Mouse (Mus musculus) c-Kit-positive CD71-negative TER-119-negative erythroid progenitor cells, embryonic 14.5 days (primary cell): Measurements from ENCODE around the gene Lrpprc.

Experiments
- DNase-seq: peaks from one replicate; pipeline ENCODE4 v3.0.0-alpha.2; 2013; ENCODE audit warnings: low read depth

Gene Lrpprc

DNA sequence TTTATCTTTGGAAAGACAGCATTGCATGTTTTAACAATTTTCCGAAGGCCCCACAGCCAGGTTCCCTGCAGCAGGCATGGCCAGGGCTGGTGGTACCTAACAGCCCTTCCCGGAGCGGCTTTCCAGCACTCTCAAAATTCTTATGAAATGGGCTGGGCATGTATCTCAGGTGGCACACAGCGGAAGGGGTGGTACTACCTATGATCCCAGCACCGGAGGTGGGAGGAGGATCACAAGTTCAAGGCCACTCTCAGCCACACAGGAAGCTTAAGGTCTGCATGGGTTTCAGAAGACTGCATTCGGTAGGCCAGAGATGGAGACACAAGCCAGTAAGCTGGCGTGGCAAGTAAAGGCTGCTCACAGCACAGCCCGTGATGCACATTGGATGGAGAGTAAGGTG is 31.6 kb downstream of the Lrpprc start:
- DNase-seq = no peak

DNA sequence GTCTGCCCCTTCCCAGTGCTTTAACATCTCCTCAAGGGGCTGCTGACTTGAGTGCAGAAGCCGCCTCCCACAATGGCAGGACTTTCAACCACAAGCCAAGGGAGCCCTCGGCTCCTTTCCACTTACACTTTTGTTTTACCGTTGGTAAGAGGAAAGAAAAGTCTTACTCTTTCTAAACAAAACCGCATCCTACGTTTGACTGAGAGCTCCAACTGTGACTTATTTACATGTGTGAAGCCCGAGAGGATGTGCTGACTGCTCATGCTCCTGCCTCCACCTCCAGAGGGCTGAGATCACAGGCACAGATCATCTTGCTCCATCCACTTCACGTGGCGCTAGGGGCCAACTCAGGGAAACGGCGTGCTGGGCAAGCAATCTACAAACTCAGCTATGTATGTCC is 32.2 kb downstream of the Lrpprc start:
- DNase-seq = no peak

DNA sequence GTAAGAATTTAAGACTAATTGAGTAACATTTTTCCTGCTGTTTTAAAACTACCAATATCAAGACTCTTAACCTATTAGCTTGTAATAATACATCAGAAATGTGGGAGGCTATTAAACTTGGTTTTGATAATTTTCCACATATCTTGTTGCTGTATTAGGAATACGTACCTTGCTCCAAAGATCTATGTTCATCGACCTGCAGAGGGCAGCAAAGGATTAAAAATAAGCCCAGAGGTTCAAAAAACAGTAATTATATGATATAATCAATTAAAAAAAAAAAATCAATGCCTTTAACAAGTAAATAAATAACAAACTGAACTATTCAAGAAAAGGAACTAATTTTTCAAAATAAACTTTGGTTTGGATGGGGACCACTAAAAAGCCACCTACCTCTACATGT is 34.5 kb downstream of the Lrpprc start:
- DNase-seq = no peak

DNA sequence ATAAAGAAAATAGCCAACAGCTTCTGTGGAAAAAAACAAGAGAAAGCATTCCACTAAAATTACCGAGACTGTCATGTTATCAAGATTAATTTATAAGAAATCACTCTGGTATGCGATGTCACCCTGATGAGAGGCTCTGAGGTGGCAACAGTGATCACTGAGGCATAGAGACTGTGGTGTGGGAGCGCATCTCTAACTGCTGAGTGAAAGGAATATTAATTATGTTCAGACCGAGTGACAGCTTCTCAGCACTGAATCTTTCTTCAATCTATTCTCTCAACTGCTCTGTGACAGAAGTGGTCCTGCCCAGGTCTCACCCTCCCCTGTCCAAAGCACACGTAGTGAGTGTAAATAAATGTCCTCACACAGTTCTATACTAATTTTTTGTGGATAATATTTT is 37.1 kb downstream of the Lrpprc start:
- no peak for DNase-seq

DNA sequence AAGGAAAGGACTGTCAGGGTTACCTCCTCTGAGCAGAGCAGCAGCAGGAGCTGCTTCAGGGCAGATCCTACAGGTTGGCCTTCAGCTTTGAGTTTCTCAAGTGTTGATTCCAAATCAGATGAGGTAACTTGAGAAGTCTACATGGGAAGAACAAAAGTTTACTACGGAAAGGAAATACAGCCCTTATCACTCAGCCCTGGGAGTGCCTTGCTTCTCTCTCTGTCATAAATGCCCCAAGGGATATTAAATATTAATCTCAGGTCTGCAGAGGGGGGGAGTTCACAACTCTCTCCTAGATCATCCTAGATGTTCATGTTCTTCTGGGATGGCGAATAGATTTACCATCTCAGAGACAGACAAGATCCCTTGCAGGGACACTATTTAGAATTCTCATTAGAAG is 38.3 kb downstream of the Lrpprc start:
- no peak for DNase-seq

DNA sequence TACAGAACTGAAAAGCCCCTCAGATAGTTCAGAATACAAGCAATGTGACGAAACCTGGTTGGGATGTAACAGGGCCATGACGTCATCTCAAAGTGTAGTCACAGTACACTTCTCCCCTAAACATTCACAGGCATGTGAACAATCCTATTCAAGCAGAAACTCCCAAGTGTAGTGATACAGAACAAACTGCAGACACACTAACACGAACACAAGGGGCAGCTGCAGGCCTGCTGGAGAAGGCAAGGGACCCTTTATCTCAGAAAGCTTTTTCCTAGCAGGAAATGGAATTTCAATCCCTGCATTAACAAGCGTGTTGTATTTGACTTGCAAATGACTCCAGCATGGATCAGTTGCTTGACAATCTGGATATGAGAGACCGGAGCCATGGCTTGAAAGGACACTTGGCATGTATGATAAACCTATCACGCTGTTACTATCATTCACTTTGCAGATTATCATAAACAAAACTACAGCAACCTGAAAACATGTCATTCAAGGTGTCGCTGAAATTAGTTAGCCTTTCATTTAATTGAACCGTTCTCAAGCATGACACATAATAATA is 38.9 kb downstream of the Lrpprc start:
- DNase-seq = no peak

DNA sequence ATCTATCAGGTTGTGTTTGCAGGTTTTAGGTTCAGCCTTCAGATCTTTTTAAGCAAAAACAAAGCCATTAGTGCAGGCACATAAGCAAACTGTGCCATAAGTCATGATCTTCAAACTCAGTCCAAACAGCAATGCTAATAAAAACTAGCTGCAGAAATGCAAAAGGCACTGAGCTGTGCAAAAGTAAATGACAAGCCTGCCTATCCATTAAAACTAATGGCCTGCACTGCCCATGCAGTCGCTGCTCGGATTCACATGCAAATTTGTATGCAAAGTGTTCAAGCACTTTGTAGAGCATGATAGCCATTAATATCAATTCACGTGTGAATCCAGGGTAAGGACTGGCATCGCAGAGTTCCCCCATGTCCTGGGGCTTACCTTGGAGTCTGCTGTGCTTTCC is 40.5 kb downstream of the Lrpprc start:
- DNase-seq = no peak

DNA sequence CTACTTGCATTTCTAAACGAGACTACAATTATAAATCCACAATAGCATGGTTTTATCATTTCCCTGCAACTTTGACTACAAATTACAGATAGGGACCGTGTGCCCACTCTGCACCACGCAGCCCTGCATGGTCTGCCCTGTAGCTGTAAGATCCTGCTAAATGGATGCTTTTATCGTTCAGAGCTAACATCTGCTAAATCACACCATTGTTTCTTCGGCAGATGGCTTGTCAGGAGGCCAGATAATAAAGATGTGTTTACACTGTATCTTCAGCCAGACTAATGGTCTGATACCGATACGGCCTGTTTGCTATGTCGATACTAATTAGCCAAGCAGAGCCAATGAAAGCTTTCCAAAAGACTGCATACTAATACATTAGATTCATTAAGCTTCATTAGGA is 41.3 kb downstream of the Lrpprc start:
- DNase-seq = no peak

DNA sequence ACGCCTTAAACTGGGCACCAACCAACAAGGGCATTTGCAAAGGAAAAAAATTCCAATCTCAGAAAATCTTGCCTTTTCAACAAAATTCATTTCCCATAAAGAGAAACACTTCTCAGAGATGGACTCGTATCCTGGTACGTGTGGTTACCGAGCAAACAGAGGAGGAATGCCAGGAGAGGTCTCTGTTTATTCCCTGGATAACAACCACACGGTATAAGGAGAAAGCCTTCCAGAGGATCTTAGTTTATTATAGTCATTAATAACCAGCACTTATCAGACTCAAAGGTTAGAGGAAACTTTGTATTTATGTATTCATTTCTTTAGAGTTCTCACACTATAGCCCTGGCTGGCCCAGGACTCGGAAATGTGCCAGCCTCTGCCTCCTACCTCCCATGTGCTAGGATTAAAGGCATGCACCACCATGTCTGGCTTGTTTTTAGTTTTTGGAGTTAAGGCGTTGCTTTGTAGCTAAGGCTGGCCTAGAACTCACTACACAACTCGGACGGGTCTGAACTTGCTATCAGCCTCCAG is 42.4 kb downstream of the Lrpprc start:
- no peak for DNase-seq

DNA sequence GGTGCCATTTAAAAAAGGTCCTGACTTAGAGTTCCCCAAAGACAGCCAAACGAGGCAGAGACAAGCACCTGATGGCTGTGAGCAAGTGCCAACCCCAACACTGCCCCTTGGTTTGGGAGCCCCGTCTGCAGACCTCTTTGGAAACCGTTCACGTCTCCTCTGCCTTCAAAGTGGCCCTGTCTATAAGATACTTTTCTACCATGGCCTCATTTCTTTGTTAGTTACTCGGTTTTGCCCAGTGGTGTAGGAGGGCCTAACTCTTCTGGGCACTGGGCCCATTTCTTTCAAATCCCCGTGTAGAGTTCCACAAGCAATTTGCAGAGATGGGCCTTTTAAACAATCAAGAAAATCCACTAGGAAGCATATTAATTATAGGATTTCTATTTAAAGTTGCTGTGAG is 43.4 kb downstream of the Lrpprc start:
- no peak for DNase-seq

DNA sequence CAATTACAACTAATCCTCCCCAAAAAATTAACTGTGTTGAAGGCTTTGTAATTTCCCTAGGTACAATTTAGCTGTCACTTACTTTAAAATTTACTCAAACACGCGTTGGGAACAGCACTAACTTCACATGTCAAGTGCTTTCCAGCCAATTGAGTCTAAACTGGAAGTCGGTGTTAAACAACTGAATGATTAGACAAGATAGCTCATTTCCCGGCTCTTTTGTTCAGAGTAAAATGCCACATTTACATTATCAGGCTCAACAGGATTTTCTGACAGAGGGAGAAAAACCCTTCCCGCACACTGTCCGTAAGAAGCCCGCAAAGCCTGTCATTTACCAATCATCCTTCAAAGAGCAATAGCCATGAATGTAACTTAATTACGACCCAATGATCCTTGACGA is 45.6 kb downstream of the Lrpprc start:
- no peak for DNase-seq

DNA sequence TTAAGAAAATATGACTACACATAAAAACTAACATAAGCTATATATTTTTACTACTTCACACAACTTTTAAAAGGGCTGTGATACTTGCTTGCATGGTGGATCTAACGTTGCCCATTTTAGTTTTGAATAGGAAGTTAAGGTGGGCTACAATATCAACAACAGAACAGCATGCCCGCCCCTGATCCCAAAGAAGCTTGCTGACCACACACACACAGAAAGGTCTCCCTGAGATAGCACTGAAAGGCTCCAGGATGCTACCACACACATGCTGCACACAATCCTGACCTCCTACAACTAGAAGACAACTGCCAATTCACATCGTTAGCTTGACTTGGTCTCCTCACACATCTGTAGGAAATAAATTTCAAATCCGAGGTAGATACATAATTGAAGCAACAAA is 46.3 kb downstream of the Lrpprc start:
- no peak for DNase-seq

DNA sequence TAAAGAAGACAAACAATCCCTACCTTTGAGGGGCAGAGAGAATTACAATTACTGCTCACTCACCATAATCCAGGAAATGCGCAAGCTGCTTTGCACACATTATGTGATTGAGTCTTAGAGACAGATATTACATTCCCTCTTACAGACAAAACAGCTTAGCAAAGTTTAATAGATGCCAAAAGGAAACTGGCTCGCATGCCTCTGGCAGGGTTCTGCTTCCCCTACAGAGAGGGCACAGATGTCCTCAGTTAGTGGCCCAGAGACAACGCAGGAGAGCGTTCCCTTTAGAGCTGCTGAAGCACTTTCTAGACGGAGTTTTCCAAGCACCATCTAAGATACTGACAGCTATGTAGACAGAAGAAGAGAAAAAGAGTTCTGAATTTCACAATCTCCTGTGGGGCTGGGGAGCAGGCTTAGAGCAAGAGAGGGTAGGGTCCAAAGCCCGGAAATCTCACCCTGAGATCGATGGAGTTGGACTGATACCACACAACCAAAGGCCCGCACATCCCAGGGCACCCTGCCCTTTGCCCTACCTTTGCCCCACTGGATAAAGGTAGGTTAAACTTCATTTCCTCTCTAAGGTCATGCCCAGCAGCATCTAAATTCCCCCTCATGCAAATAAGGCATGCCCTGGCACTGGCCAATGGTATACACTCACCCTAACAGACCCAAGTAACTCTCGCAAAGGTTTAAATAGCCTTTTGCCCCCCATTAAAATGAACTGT is 52.4 kb downstream of the Lrpprc start:
- no peak for DNase-seq

DNA sequence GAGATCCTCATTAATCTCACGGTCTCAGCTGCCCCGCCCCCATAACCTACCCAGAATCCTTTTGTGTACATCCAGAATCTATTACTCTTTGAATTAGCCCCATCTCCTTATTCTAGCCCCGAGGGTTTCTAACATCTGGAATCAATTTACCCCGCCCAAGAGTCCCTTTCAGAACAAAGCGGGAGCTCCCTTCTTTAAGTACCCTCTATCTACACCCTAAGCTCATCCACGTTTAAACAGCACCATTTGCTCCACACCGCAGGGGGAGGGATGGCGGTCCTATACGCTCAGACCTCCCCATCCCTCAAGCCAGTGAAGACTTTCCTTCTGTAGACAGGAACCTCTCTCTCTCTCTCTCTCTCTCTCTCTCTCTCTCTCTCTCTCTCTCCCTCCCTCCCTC is 53.9 kb downstream of the Lrpprc start:
- no peak for DNase-seq

DNA sequence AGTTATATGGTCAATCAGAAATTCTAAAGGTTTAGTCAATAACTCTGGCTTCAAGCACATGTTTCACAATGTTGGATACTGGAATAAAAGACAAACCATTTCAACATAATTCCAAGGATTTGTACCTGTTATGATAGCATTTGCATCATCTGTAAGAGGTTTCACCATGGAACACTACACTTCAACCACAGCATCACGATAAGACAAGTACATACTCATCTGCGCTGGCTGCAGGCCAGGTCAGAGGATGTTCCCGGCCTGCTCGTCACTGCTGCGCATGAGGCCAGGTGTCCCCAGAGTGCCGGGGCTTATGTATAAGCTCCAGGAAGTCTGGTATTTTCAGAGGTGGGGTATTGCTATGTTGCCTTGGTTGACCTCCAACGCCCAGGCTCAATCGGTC is 58.0 kb downstream of the Lrpprc start:
- DNase-seq = no peak

DNA sequence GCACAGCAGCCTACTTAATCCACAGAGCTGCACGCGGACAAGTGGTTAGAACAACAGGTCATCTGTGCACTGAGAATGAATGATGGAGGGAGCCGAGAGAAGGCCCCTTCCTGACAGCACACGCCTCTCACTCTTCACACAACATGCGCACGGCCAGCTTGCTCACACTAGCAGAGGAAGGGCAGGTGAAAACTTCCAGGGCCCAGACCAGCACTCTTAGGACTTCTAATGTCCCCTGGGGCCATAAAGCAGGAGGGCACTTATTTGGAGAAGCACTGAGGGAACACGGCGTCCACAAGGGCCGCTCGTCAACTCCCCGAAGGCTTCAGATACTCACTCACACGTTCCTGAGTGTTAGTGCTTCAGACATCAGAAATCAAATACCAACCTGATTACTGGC is 59.2 kb downstream of the Lrpprc start:
- no peak for DNase-seq

DNA sequence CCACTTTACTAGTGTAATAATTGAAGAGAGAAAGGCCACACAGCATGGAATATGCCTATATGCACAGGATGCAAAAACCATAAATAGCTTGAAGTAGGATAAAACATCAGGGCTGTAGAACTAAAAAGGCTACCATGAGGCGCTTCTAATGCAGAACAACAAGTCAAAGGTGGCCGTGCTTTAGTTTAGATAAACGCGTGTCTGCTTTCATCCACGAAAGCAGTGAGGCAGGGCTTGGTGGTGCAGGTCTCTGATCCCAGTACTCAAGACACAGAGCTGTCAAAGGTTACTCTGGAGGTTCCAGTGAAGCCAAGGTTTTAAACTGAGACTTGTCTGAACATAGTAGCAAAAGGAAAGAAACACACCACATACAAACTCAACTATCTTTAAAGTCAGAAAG is 61.4 kb downstream of the Lrpprc start:
- DNase-seq = no peak

DNA sequence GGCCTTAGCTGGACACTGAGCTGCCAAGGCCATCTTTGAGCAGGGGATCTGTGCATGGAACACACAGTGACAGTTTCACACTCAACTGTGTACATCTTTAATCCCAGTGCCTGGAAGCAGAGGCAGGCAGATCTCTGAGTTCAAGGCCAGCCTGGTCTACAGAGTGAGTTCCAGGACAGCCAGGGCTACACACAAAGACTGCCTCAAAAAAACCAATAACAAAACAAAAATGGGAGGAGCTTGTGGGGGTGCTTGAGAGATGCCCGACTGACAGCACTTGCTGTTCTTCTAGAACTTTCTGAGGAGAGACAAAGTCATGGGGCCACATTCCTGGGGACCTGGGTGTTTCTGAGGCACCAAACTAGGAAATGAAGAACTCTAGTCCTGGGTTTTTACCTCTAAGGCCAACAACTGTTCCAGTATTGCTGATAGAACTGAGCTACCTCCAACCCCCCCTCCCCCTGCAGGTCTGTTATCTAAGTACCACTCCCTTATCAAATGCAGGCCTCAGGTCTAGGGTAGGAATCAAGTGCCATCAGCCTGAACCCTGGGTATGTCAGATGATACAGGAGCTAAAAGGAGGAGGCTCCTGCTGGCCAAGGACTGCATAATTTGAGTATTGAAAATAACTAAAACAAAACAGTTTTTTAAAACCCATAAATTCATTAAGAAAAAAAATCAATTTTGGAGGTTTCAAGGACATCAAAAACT is 62.2 kb downstream of the Lrpprc start:
- DNase-seq = no peak

DNA sequence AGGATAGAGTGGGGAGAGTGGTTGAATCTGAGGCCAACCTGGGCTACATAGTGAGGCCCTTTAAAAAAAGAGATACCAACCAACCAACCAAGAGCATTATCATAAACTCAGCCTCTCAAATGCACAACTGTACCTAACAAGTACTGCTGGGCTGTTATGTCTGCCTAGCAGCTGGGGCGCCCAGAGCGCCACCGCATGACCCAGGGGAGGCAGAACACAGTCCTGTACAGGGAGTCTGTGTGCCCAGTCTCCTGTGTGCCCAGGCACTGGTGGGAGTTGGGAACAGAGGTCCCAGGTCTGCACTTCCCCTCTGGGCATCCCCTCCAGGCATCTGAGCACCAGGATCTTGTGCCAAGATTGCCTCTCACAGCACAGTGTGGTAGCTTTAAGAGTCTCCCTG is 65.4 kb downstream of the Lrpprc start:
- DNase-seq = no peak

DNA sequence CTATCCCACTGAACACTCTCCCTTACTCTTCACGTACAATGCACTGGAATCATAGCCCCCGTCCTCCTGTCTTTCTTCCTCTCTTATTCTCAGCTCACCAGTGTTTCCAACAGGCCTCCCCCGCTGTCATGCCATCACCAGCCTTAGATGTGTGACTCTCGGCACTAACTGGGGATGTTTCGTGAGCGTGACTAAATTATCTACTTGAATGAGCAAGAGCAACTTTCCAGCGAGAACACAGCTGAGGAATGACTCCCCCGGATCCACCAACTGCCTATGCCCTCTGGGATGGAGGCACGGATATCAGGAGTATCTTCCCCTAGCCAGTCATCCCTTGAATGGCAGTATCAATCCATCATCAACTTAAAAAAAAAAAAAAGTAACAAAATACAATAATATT is 66.6 kb downstream of the Lrpprc start:
- DNase-seq = no peak

DNA sequence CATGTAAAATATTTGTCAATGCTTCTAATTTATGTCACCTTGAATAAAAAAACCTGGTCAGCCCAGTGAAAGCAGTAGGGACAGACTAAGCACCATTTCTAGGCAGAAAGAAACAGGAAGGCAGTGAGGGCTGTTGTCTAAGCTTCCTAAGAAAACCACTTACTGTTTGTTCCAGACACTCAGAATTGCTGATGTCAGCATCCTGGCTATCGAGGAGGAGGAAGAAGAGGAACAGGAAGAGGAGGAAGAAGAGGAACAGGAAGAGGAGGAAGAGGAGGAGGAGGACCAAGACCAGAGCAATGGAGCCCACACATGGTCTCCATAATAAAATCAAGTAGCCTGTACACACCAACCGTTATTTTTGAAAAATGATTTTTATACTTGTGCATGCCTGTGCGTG is 71.5 kb downstream of the Lrpprc start:
- DNase-seq = no peak

DNA sequence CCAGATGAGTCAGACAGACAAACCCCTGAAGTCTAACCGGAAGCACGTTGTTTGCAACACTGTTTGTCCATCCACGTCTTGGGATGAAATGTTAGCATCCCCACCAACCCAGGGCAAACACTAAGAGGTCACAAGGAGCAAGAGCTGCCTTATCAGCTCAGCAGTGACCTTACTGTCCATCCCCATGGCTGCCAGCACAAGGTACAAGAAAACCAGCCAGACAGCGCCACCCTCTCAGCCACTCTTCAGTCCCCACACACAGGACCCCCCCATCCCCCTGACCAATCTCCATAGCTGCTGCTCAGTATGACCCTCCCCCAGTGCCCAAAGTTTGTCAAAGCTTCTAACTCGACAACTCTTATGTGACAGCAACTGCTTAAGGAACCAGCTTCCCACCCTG is 73.2 kb downstream of the Lrpprc start:
- DNase-seq = no peak

DNA sequence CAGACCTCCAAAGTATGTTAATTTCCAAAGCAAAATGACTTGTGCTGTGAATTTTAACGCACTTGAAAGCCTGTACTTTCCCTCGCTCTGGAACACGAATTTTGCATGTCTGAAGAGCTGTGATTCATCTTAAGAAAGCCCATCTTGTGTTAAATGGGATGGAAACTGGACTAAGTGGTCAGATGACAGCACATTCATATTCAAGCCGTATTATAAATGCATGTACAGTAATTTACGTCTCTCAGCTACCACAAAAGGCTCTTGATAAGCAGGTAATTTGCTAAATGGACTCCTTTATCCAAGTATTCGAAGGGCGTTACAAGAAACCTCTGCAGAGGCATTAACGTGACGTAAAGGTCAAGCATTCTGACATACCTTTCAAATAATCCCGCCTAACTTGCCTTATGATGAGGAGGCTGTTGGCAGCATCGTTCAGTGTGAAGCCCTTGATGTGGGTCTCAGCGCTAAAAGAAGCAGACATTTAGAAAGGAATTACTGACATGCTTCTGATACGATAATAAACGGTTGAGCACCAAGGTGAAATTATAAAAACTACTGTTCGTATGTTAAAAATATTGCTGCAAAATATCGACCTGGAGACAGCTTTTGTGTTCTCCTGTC is 74.2 kb downstream of the Lrpprc start:
- DNase-seq = no peak
